Mouse (Mus musculus): Measurements from ENCODE around the gene Hddc2. TPM values are rescaled to one million over a fixed set of nuclear protein-coding genes. Genes with fewer than 3 reads are reported as not detected.
"Not testable (repeated sequence)": the region's sequence is repeated elsewhere in the genome, so short reads cannot be mapped to it uniquely, and the experiment has no call there.

Hddc2 gene
- polyA plus RNA-seq, 2 experiments from 2014 or later, result 71.6 to 77.0 TPM

DNA sequence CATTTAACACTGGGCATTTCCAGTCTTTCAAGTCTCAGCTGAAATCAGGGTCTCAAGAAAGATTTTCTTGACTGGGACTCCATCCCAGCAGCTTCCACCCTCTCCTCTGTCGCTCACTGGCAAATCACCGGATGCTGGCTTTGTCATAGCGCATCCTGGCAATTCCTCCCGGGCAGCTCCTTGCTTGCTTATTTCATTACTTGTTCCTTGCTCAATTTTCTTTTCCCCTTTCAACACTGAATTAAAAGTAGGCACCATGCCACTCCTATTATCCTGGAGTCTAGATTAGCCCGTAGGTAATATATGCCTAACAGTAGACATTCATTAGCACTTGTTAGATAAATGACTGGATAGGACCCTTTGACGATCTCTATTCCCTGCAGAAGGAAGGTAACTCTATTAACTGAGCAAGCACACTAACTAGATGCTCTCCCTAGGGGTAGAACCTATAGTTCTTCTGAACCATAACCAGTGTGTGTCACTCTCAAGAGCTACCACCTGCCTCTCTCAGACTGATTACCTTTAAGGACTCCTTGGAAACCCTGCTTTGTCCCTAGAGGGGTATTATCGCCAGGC, 41.8 kb downstream of the Hddc2 start:
- ATAC-seq, result no peak

DNA sequence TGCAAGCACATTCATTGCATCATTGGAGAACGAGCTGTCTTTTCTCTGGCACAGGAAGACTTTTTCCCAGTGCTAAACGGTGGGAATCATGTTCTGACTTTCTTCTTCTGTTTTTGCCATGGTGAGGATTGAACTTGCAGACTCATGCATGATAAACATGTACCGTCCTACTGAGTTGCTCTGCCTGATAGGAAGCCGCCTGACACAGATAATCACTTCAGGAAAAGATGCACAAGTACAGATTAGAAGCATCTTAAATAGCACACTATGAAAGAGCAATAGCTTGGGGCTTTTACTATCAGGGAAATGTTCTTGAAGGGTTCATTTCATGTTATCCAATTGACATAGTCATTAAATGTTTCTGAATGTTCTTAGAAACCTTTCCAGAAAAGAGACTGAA, 46.6 kb downstream of the Hddc2 start:
- no peak for ATAC-seq

- ATAC-seq, result not testable (repeated sequence)
These were observed 57.0 kb downstream of the Hddc2 start for GRCm38 (mm10) chr10:31370200-31370599.

Other genes starting within 250 kb of the Hddc2 start
- not detected for gene Tpd52l1, start 132.6 kb downstream of the Hddc2 start, polyA plus RNA-seq (2017; shearing (Covaris generic))